Mouse (Mus musculus): ENCODE data around the gene Rusc2. TPM values are rescaled to one million over a fixed set of nuclear protein-coding genes. Genes with fewer than 3 reads are reported as not detected.

The Rusc2 gene
- polyA plus RNA-seq, 1 experiment from 2014 or later, result 11.8 TPM

GRCm38 (mm10) chr4:43402212-43402611 is 20.4 kb downstream of the Rusc2 start:
- H3K27me3 ChIP-seq (replicated peaks; ENCODE audit: control insufficient read depth, insufficient read depth, low read length), result no peaks in the 10 kb centered on the region
- no peaks in the 10 kb centered on the region for H3K36me3 ChIP-seq (ENCODE audit: control insufficient read depth, insufficient read depth, low read length)
- no peak for ATAC-seq
- H3K4me1 ChIP-seq (ENCODE audit: control insufficient read depth, insufficient read depth, low read length), result peaks cover 47% of the 10 kb centered on the region
- H3K4me3 ChIP-seq (ENCODE audit: low read length), result peak overlapping the region; percentile 29
- H3K9ac ChIP-seq (ENCODE audit: low read depth, low read length), result peak overlapping the region; percentile 45
- H3K27ac ChIP-seq (ENCODE audit: low read length), result peak overlapping the region; percentile 34
- H3K4me2 ChIP-seq (ENCODE audit: low read depth, low read length), result peak overlapping the region; percentile 32; the same call in 1 of the 2 replicates
- no peaks in the 10 kb centered on the region for H3K9me3 ChIP-seq (ENCODE audit: control insufficient read depth, low read length)
- 49% methylated on average over 9 of the region's 9 CpGs for WGBS

- H3K36me3 ChIP-seq (ENCODE audit: control insufficient read depth, insufficient read depth, low read length), result no peaks in the 10 kb centered on the region
- no peaks in the 10 kb centered on the region for H3K9me3 ChIP-seq (ENCODE audit: control insufficient read depth, low read length)
- WGBS, result 86% methylated on average over 10 of the region's 10 CpGs
- no peaks in the 10 kb centered on the region for H3K27me3 ChIP-seq (replicated peaks; ENCODE audit: control insufficient read depth, insufficient read depth, low read length)
- H3K4me1 ChIP-seq (ENCODE audit: control insufficient read depth, insufficient read depth, low read length), result peaks cover 43% of the 10 kb centered on the region
- H3K4me2 ChIP-seq (ENCODE audit: low read depth, low read length), result no peak overlapping the region
- no peak overlapping the region for H3K4me3 ChIP-seq (ENCODE audit: low read length)
- H3K9ac ChIP-seq (ENCODE audit: low read depth, low read length), result no peak overlapping the region
- ATAC-seq, result no peak
- no peak overlapping the region for H3K27ac ChIP-seq (ENCODE audit: low read length)
Observed at GRCm38 (mm10) chr4:43404697-43405096, 22.9 kb downstream of the Rusc2 start.

GRCm38 (mm10) chr4:43406162-43406971 is 24.6 kb downstream of the Rusc2 start:
- ATAC-seq, result peak; percentile 95
- peaks cover 32% of the 10 kb centered on the region for H3K4me1 ChIP-seq (ENCODE audit: control insufficient read depth, insufficient read depth, low read length)
- H3K27ac ChIP-seq (ENCODE audit: low read length), result peak overlapping the region; percentile 84
- H3K4me2 ChIP-seq (ENCODE audit: low read depth, low read length), result peak overlapping the region; percentile 56
- H3K27me3 ChIP-seq (replicated peaks; ENCODE audit: control insufficient read depth, insufficient read depth, low read length), result no peaks in the 10 kb centered on the region
- H3K36me3 ChIP-seq (ENCODE audit: control insufficient read depth, insufficient read depth, low read length), result no peaks in the 10 kb centered on the region
- no peaks in the 10 kb centered on the region for H3K9me3 ChIP-seq (ENCODE audit: control insufficient read depth, low read length)
- 6% methylated on average over 28 of the region's 28 CpGs for WGBS
- peak overlapping the region; percentile 52 for H3K4me3 ChIP-seq (ENCODE audit: low read length)
- peak overlapping the region; percentile 71 for H3K9ac ChIP-seq (ENCODE audit: low read depth, low read length)

DNA sequence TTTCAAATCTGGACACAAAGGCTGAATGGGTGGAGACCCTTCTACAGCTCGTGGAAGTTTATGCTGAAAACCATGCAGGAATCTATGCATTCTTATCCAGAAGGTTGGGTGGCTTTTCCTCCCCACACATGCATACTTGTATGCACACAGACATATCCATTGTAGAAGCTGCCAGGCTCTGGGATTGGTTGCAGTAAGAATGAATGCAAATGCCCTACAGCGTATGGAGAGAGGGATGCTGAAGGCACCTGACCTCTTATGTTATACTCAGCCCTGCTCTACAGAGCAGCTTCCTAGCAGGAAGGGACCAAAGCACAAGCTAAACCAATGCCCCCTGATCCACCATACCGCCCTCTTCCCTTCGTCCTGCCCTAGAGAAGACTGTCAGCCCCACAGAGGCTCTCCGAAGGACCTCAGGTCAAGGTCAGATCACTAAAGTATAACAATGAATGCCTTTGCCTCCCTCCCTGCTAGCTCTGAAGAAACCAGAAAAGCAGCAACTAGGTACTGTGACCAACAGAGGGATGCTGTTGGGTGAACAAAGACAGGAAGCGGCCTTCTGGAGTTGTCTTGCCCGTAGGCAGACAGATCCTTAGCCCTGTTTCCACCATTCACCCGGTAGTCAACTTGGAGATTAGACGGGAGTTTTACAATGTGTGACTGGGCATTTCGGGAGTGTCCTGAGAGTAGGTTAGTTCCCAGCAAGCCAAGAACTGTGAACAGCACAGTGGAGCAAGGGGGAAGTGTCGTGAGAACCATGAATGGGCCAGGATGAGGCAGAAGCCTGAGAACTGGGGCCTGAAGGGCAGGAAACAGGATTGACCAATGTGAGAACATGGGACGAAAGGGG is 25.5 kb downstream of the Rusc2 start:
- H3K4me2 ChIP-seq (ENCODE audit: low read depth, low read length), result peak overlapping the region; percentile 56
- H3K9ac ChIP-seq (ENCODE audit: low read depth, low read length), result peak overlapping the region; percentile 71; the same call in 1 of the 2 replicates
- no peaks in the 10 kb centered on the region for H3K9me3 ChIP-seq (ENCODE audit: control insufficient read depth, low read length)

DNA sequence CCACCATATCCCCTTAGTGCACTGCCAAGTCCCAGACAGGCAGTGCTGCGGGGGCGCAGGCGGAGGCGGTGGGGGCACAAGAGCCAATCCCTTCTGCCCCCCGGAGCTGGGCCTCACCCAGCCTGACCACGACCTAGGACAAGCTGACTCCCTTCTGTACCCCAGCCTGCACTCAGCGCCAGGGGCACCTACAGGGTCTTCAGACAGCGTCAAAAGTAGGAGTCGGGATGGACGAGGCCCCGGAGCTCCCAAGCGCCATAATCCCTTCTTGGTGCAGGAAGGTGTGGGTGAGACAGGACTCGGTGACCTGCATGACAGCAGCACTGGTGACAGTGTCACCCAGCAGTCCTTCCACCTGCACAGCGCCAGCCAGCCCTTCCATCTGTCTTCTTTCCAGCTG is 33.0 kb downstream of the Rusc2 start:
- ATAC-seq, result no peak
- 88% methylated on average over 14 of the region's 14 CpGs for WGBS
- Histone ChIP-seq H3K4me3 (ENCODE audit: low read length) (no peak overlapping the region), H3K4me1 (ENCODE audit: control insufficient read depth, insufficient read depth, low read length) (0 out of 2 replicates have a peak, but pooled peaks cover 11% of the 10 kb centered on the region), H3K4me2 (ENCODE audit: low read depth, low read length) (no peak overlapping the region), H3K27ac (ENCODE audit: low read length) (no peak overlapping the region), H3K27me3 (replicated peaks; ENCODE audit: control insufficient read depth, insufficient read depth, low read length) (no peaks in the 10 kb centered on the region), H3K9me3 (ENCODE audit: control insufficient read depth, low read length) (no peaks in the 10 kb centered on the region), H3K9ac (ENCODE audit: low read depth, low read length) (no peak overlapping the region), H3K36me3 (ENCODE audit: control insufficient read depth, insufficient read depth, low read length) (peaks cover 20% of the 10 kb centered on the region)

More for the DNA sequence above, 25.5 kb downstream of the Rusc2 start:
- Histone ChIP-seq H3K4me3 (ENCODE audit: low read length) (peak overlapping the region; percentile 52), H3K36me3 (ENCODE audit: control insufficient read depth, insufficient read depth, low read length) (no peaks in the 10 kb centered on the region), H3K27ac (ENCODE audit: low read length) (peak overlapping the region; percentile 84), H3K27me3 (replicated peaks; ENCODE audit: control insufficient read depth, insufficient read depth, low read length) (no peaks in the 10 kb centered on the region), H3K4me1 (ENCODE audit: control insufficient read depth, insufficient read depth, low read length) (peaks cover 25% of the 10 kb centered on the region)
- no peak for ATAC-seq
- 64% methylated on average over 12 of the region's 12 CpGs for WGBS

DNA sequence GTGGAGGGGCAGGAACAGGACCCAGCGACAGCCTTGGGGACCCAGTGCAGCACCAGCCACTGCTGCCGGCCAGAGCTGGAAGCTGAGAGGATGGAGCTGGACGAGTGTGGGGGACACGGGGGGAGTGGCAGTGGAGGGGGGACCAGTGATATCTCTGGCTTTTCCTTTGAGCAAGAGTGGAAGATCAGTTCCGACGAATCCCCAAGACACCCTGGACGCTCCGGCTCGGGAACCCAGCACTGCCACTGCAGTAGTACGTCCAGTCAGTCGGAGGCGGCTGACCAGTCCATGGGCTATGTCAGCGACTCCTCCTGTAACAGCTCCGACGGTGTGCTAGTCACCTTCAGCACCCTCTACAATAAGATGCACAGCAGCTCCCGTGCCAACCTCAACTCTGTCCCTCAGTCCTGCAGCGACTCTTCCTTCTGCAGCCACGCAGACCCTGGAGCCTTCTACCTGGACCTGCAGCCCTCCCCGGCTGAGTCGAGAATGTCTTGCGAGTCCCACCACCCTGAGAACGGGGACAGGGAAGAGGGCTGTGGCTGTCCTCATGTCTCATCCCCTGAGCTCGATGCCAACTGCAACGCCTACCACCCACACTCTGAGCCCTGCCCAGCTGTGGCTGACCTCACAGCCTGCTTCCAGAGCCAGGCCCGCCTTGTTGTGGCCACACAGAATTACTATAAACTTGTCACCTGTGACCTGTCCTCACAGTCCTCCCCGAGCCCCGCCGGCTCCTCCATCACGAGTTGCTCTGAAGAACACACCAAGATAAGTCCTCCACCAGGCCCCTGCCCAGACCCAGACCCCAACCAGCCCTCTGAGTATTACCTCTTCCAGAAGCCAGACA is 33.7 kb downstream of the Rusc2 start:
- Histone ChIP-seq H3K9me3 (ENCODE audit: control insufficient read depth, low read length) (no peaks in the 10 kb centered on the region), H3K9ac (ENCODE audit: low read depth, low read length) (no peak overlapping the region), H3K27ac (ENCODE audit: low read length) (no peak overlapping the region), H3K4me3 (ENCODE audit: low read length) (no peak overlapping the region), H3K27me3 (replicated peaks; ENCODE audit: control insufficient read depth, insufficient read depth, low read length) (no peaks in the 10 kb centered on the region), H3K4me2 (ENCODE audit: low read depth, low read length) (no peak overlapping the region), H3K36me3 (ENCODE audit: control insufficient read depth, insufficient read depth, low read length) (peaks cover 20% of the 10 kb centered on the region), H3K4me1 (ENCODE audit: control insufficient read depth, insufficient read depth, low read length) (0 out of 2 replicates have a peak, but pooled peaks cover 11% of the 10 kb centered on the region)
- no peak for ATAC-seq
- WGBS, result 90% methylated on average over 29 of the region's 29 CpGs

DNA sequence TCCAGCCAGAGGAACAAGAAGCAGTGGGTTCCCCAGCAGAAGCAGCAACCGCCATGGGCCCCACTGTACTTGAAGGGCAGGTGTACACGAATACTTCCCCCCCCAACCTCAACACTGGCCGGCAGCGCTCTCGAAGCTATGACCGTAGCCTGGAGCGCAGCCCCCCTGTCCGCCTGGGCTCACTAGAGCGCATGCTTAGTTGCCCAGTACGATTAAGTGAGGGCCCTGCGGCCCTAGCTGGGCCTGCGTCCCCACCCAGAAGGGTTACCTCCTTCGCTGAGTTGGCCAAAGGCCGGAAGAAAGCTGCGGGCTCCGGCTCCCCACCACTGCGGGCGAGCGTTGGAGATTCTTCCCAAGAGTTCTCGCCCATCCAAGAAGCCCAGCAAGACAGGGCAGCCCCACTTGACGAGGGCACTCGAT is 34.3 kb downstream of the Rusc2 start:
- no peaks in the 10 kb centered on the region for H3K27me3 ChIP-seq (replicated peaks; ENCODE audit: control insufficient read depth, insufficient read depth, low read length)
- H3K36me3 ChIP-seq (ENCODE audit: control insufficient read depth, insufficient read depth, low read length), result peaks cover 20% of the 10 kb centered on the region
- H3K9me3 ChIP-seq (ENCODE audit: control insufficient read depth, low read length), result no peaks in the 10 kb centered on the region
- 0 out of 2 replicates have a peak, but pooled peaks cover 11% of the 10 kb centered on the region for H3K4me1 ChIP-seq (ENCODE audit: control insufficient read depth, insufficient read depth, low read length)
- no peak overlapping the region for H3K4me2 ChIP-seq (ENCODE audit: low read depth, low read length)
- 95% methylated on average over 22 of the region's 22 CpGs for WGBS
- H3K9ac ChIP-seq (ENCODE audit: low read depth, low read length), result no peak overlapping the region
- ATAC-seq, result no peak
- H3K4me3 ChIP-seq (ENCODE audit: low read length), result no peak overlapping the region
- H3K27ac ChIP-seq (ENCODE audit: low read length), result no peak overlapping the region

DNA sequence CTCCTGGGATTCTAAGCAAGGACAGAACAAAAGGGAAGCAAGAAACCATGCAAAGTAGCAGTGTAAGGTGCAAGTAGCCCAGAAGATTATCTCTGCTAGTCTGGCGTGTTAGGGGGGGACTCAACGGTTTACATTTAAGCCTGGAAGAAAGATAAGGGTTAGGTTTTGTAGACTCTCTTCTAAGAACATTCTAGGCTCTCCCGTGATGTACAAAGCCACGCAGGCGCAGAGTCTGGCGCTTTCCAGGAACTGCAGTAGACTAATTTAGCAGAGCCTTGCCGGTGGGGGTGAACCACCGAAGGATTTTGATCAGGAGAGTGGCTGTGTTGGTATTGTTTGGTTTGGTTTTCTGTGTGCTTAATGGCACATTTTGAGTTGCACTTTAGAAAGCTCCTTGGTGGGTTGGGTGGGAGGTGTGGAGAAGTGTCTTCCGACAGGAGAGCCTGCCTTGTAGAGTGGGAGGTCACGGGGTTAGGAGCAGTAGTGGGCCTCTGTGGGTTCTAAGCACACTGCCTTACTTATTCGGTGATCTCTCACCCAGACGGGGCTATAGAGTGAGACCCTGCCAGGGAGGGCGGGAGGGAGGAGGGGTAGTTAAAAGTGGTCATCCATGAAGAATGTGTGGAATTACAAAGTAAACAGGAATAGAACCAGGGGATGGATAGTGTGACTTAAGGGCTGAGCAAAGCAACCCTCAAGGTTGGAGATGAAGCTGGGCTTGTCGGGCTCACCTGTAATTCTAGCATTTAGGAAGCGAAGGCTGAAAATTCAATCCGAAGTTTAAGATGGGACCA is 35.7 kb downstream of the Rusc2 start:
- no peaks in the 10 kb centered on the region for H3K9me3 ChIP-seq (ENCODE audit: control insufficient read depth, low read length)
- peaks cover 28% of the 10 kb centered on the region for H3K36me3 ChIP-seq (ENCODE audit: control insufficient read depth, insufficient read depth, low read length)
- 73% methylated on average over 16 of the region's 16 CpGs for WGBS
- no peak overlapping the region for H3K27ac ChIP-seq (ENCODE audit: low read length)
- no peak overlapping the region for H3K4me2 ChIP-seq (ENCODE audit: low read depth, low read length)
- H3K9ac ChIP-seq (ENCODE audit: low read depth, low read length), result no peak overlapping the region
- 0 out of 2 replicates have a peak, but pooled peaks cover 7% of the 10 kb centered on the region for H3K4me1 ChIP-seq (ENCODE audit: control insufficient read depth, insufficient read depth, low read length)
- no peak overlapping the region for H3K4me3 ChIP-seq (ENCODE audit: low read length)
- ATAC-seq, result no peak
- H3K27me3 ChIP-seq (replicated peaks; ENCODE audit: control insufficient read depth, insufficient read depth, low read length), result no peaks in the 10 kb centered on the region

Measured in intestine, embryonic 16.5 days (tissue).